Mouse (Mus musculus): ENCODE results near the gene Bloc1s3.

DNA sequence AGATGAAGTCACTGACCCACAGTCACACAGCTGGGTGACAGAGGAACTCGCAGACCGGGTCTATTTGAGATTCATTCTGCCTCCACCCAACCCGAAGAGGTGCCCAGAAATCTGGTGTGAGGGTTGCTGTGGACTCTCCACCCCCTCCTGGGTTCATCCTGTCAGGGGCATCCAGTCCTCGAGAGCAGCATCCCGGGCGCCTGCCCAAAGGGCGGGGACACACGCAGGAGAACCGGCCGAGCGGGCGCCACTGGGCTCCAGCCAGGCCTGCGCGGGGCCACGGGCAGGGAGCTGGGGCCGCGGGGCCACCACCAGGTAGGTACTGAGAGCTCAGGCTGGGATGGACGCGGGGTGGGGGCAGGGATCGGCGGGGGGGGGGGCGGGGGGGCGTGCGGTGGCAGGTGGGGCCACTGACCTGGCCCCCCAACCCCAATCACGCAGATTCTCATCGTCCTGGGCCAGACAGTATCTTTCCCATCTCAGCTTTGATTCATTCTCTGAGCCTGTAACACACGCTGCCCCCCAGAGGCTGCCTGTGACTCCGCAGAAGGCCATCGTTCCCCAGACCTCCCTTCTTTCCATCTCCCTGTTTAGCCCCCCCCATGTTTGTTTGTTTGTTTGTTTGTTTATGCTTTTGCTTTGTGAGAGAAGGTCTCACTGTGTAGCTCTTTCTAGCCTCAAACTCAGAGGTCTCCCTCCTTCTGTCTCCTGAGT lies 9.6 kb upstream of the Bloc1s3 start, which contains the start of gene Nkpd1:
- TF ChIP-seq CTCF (IDR thresholded peaks at IDR 0.05; ENCODE audit: low read depth, low read length): no peak
- TF ChIP-seq POLR2A (IDR thresholded peaks at IDR 0.05; ENCODE audit: borderline replicate concordance, low read depth, low read length): no peak

All from bone marrow macrophage, adult 2 months (primary cell).